Mouse (Mus musculus) G1E (cell line): ENCODE data around the gene Gfpt2.

Experiments
- CTCF ChIP-seq: IDR thresholded peaks from 2 replicates; pipeline ENCODE4 v1.5.1; 2012; ENCODE audit warnings: low read depth, low read length, inconsistent platforms, mixed read lengths
- GATA1 ChIP-seq: IDR thresholded peaks from 2 replicates; pipeline ENCODE4 v1.6.1; 2012; ENCODE audit warnings: borderline replicate concordance, low read length, inconsistent platforms, mixed read lengths
- POLR2AphosphoS5 ChIP-seq: IDR thresholded peaks from 2 replicates; pipeline ENCODE4 v1.6.1; 2012; ENCODE audit warnings: low read depth, low read length, inconsistent platforms; ENCODE audit not compliant: insufficient replicate concordance
- TAL1 ChIP-seq: conservative IDR thresholded peaks from 2 replicates; pipeline ENCODE4 v1.6.1; 2012; ENCODE audit warnings: low read depth, low read length, inconsistent platforms, mixed read lengths

DNA sequence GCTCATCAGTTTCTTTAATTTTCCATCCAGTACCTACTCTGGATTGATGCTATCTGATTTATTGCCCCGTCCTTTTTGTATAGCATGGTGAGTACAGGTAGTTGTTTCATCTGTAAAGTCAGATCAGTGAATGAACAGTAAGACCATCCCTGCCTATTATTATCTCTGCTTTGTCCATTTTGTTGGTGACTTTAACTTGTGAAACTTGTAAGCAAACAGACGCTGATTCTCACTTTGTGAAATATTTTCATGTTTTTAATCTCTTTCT lies 53.8 kb downstream of the Gfpt2 start:
- TF ChIP-seq CTCF (no peak), GATA1 (no peak), TAL1 (no peak), POLR2AphosphoS5 (no peak)
